Mouse (Mus musculus): ENCODE measurements around the gene Stip1. TPM values are rescaled to one million over a fixed set of nuclear protein-coding genes. Genes with fewer than 3 reads are reported as not detected.

The Stip1 gene
- polyA plus RNA-seq, 1 experiment from 2014 or later: 175 TPM

GRCm38 (mm10) chr19:7006892-7007593 is 32.7 kb downstream of the Stip1 start:
- Histone ChIP-seq H3K36me3 (ENCODE audit: control insufficient read depth, insufficient read depth, low read length) (no peaks in the 10 kb centered on the region), H3K27ac (replicated peaks in 1 of 2; ENCODE audit: control insufficient read depth in 1 of 2, insufficient read depth in 1 of 2, low read depth in 2 of 2, low read length in 2 of 2) (no peak overlapping the region), H3K27me3 (ENCODE audit: control insufficient read depth, insufficient read depth, low read length) (no peaks in the 10 kb centered on the region), H3K9me3 (ENCODE audit: control insufficient read depth, low read length) (no peaks in the 10 kb centered on the region), H3K4me1 (ENCODE audit: control insufficient read depth in 2 of 2, insufficient read depth in 2 of 2, low read length in 2 of 2) (peaks cover 2 to 6% of the 10 kb centered on the region in 2 experiments; a peak in 1 of 4 replicates), H3K9ac (ENCODE audit: low read length) (no peak overlapping the region), H3K4me2 (ENCODE audit: low read length) (no peak overlapping the region), H3K4me3 (ENCODE audit: control insufficient read depth in 1 of 2, insufficient read depth in 1 of 2, low read depth in 1 of 2, low read length in 2 of 2) (no peak overlapping the region)
- ATAC-seq (ENCODE audit: insufficient number of reproducible peaks, insufficient read depth, low FRiP score, low read depth): no peak
- 80% methylated on average over 9 of the region's 9 CpGs for WGBS

- H3K27ac ChIP-seq (replicated peaks in 1 of 2; ENCODE audit: control insufficient read depth in 1 of 2, insufficient read depth in 1 of 2, low read depth in 2 of 2, low read length in 2 of 2): no peak overlapping the region
- no peak overlapping the region for H3K9ac ChIP-seq (ENCODE audit: low read length)
- 92% methylated on average over 19 of the region's 19 CpGs for WGBS
- H3K27me3 ChIP-seq (ENCODE audit: control insufficient read depth, insufficient read depth, low read length): no peaks in the 10 kb centered on the region
- no peaks in the 10 kb centered on the region for H3K9me3 ChIP-seq (ENCODE audit: control insufficient read depth, low read length)
- peaks cover 22% of the 10 kb centered on the region for H3K36me3 ChIP-seq (ENCODE audit: control insufficient read depth, insufficient read depth, low read length)
- no peak overlapping the region for H3K4me2 ChIP-seq (ENCODE audit: low read length)
- no peak for ATAC-seq (ENCODE audit: insufficient number of reproducible peaks, insufficient read depth, low FRiP score, low read depth)
- no peak overlapping the region for H3K4me3 ChIP-seq (ENCODE audit: control insufficient read depth in 1 of 2, insufficient read depth in 1 of 2, low read depth in 1 of 2, low read length in 2 of 2)
- H3K4me1 ChIP-seq (ENCODE audit: control insufficient read depth in 2 of 2, insufficient read depth in 2 of 2, low read length in 2 of 2): peaks cover 17 to 26% of the 10 kb centered on the region in 2 experiments
Measured at GRCm38 (mm10) chr19:6999360-7000063, 40.3 kb downstream of the Stip1 start.

GRCm38 (mm10) chr19:6997721-6998290 is 42.0 kb downstream of the Stip1 start:
- Histone ChIP-seq H3K36me3 (ENCODE audit: control insufficient read depth, insufficient read depth, low read length) (peaks cover 28% of the 10 kb centered on the region), H3K27ac (replicated peaks in 1 of 2; ENCODE audit: control insufficient read depth in 1 of 2, insufficient read depth in 1 of 2, low read depth in 2 of 2, low read length in 2 of 2) (no peak overlapping the region), H3K4me2 (ENCODE audit: low read length) (no peak overlapping the region), H3K4me1 (ENCODE audit: control insufficient read depth in 2 of 2, insufficient read depth in 2 of 2, low read length in 2 of 2) (peaks cover 18 to 31% of the 10 kb centered on the region in 2 experiments), H3K27me3 (ENCODE audit: control insufficient read depth, insufficient read depth, low read length) (no peaks in the 10 kb centered on the region), H3K9me3 (ENCODE audit: control insufficient read depth, low read length) (no peaks in the 10 kb centered on the region), H3K9ac (ENCODE audit: low read length) (no peak overlapping the region), H3K4me3 (ENCODE audit: control insufficient read depth in 1 of 2, insufficient read depth in 1 of 2, low read depth in 1 of 2, low read length in 2 of 2) (no peak overlapping the region)
- no peak for ATAC-seq (ENCODE audit: insufficient number of reproducible peaks, insufficient read depth, low FRiP score, low read depth)
- WGBS: 86% methylated on average over 9 of the region's 9 CpGs

DNA sequence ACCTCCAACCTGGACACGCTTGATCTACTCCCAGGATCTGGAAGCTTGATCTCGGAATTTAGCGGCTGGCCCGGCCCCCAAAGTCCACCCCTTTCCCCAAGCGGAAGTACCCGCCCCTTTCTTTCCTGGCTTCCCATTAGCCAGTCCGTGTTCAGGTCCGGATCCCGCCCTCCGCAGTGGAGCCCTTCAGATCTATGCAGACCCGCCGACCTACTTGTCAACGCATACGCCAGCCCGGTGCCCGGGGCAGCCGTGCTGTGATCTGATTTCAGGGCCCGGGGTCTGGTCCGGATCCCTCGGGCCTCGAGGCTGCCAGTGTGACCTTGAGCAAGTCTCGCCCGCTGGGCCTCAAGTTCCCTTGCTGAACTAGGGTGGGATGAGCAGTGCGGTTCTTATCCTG is 43.8 kb downstream of the Stip1 start, which contains the start of the genes Nudt22 and Trpt1:
Gene Nudt22 (minus strand): TSS at position 112 of the 400 bp plus-strand sequence.
Gene Trpt1 (plus strand): TSS at position 126 of the 400 bp plus-strand sequence.
- Histone ChIP-seq H3K36me3 (ENCODE audit: control insufficient read depth, insufficient read depth, low read length) (peaks cover 28% of the 10 kb centered on the region), H3K4me1 (ENCODE audit: control insufficient read depth in 2 of 2, insufficient read depth in 2 of 2, low read length in 2 of 2) (peaks cover 18 to 35% of the 10 kb centered on the region in 2 experiments), H3K9me3 (ENCODE audit: control insufficient read depth, low read length) (no peaks in the 10 kb centered on the region), H3K4me2 (ENCODE audit: low read length) (peak within 1 kb of the TSS; percentile 91), H3K27ac (replicated peaks in 1 of 2; ENCODE audit: control insufficient read depth in 1 of 2, insufficient read depth in 1 of 2, low read depth in 2 of 2, low read length in 2 of 2) (peak within 1 kb of the TSS; percentile 80 to 87), H3K4me3 (ENCODE audit: control insufficient read depth in 1 of 2, insufficient read depth in 1 of 2, low read depth in 1 of 2, low read length in 2 of 2) (peak within 1 kb of the TSS; percentile 68 to 70), H3K9ac (ENCODE audit: low read length) (peak within 1 kb of the TSS; percentile 88), H3K27me3 (ENCODE audit: control insufficient read depth, insufficient read depth, low read length) (no peaks in the 10 kb centered on the region)
- peak; percentile 66 for ATAC-seq (ENCODE audit: insufficient number of reproducible peaks, insufficient read depth, low FRiP score, low read depth)
- under 1% methylated on average over 24 of the region's 24 CpGs for WGBS

GRCm38 (mm10) chr19:6995255-6995991 is 44.3 kb downstream of the Stip1 start:
- no peak for ATAC-seq (ENCODE audit: insufficient number of reproducible peaks, insufficient read depth, low FRiP score, low read depth)
- H3K9ac ChIP-seq (ENCODE audit: low read length): peak overlapping the region; percentile 88
- peak overlapping the region in 1 of 2 experiments; percentile 87; a peak in 2 of 4 replicates for H3K27ac ChIP-seq (replicated peaks in 1 of 2; ENCODE audit: control insufficient read depth in 1 of 2, insufficient read depth in 1 of 2, low read depth in 2 of 2, low read length in 2 of 2)
- H3K36me3 ChIP-seq (ENCODE audit: control insufficient read depth, insufficient read depth, low read length): peaks cover 27% of the 10 kb centered on the region
- 42% methylated on average over 20 of the region's 21 CpGs for WGBS
- H3K4me2 ChIP-seq (ENCODE audit: low read length): peak overlapping the region; percentile 91
- H3K27me3 ChIP-seq (ENCODE audit: control insufficient read depth, insufficient read depth, low read length): no peaks in the 10 kb centered on the region
- peak overlapping the region; percentile 52 to 68 for H3K4me3 ChIP-seq (ENCODE audit: control insufficient read depth in 1 of 2, insufficient read depth in 1 of 2, low read depth in 1 of 2, low read length in 2 of 2)
- H3K9me3 ChIP-seq (ENCODE audit: control insufficient read depth, low read length): no peaks in the 10 kb centered on the region
- H3K4me1 ChIP-seq (ENCODE audit: control insufficient read depth in 2 of 2, insufficient read depth in 2 of 2, low read length in 2 of 2): peaks cover 18 to 35% of the 10 kb centered on the region in 2 experiments

GRCm38 (mm10) chr19:6994489-6994888 is 45.3 kb downstream of the Stip1 start:
- H3K9me3 ChIP-seq (ENCODE audit: control insufficient read depth, low read length): no peaks in the 10 kb centered on the region
- peak overlapping the region; percentile 88 for H3K9ac ChIP-seq (ENCODE audit: low read length)
- peaks cover 19% of the 10 kb centered on the region for H3K36me3 ChIP-seq (ENCODE audit: control insufficient read depth, insufficient read depth, low read length)
- no peak overlapping the region for H3K4me3 ChIP-seq (ENCODE audit: control insufficient read depth in 1 of 2, insufficient read depth in 1 of 2, low read depth in 1 of 2, low read length in 2 of 2)
- H3K27ac ChIP-seq (replicated peaks in 1 of 2; ENCODE audit: control insufficient read depth in 1 of 2, insufficient read depth in 1 of 2, low read depth in 2 of 2, low read length in 2 of 2): no peak overlapping the region
- H3K4me1 ChIP-seq (ENCODE audit: control insufficient read depth in 2 of 2, insufficient read depth in 2 of 2, low read length in 2 of 2): peaks cover 18 to 35% of the 10 kb centered on the region in 2 experiments
- no peak for ATAC-seq (ENCODE audit: insufficient number of reproducible peaks, insufficient read depth, low FRiP score, low read depth)
- no peaks in the 10 kb centered on the region for H3K27me3 ChIP-seq (ENCODE audit: control insufficient read depth, insufficient read depth, low read length)
- H3K4me2 ChIP-seq (ENCODE audit: low read length): peak overlapping the region; percentile 91
- WGBS: 90% methylated on average over 8 of the region's 8 CpGs

DNA sequence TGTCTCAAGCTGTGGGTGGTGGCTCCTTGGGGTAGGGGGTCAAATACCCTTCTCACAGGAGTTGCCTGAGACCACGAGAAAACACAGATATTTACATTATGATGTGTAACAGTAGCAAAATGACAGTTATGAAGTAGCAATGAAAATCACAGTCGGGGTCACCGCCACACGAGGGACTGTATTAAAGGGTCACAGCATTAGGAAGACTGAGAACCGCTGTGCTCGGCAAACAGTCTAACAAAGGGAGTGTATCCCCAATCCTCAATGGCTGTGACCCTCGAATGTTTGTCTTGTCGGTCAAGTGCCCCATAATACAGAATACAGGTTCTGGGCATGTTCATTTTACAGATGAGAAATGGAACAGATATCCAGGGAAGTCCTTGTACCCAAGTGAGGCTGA is 45.8 kb downstream of the Stip1 start:
- H3K9ac ChIP-seq (ENCODE audit: low read length): no peak overlapping the region
- 93% methylated on average over 8 of the region's 8 CpGs for WGBS
- no peak overlapping the region for H3K27ac ChIP-seq (replicated peaks in 1 of 2; ENCODE audit: control insufficient read depth in 1 of 2, insufficient read depth in 1 of 2, low read depth in 2 of 2, low read length in 2 of 2)
- no peaks in the 10 kb centered on the region for H3K27me3 ChIP-seq (ENCODE audit: control insufficient read depth, insufficient read depth, low read length)
- H3K4me1 ChIP-seq (ENCODE audit: control insufficient read depth in 2 of 2, insufficient read depth in 2 of 2, low read length in 2 of 2): peaks cover 18 to 35% of the 10 kb centered on the region in 2 experiments
- no peak for ATAC-seq (ENCODE audit: insufficient number of reproducible peaks, insufficient read depth, low FRiP score, low read depth)
- no peak overlapping the region for H3K4me2 ChIP-seq (ENCODE audit: low read length)
- H3K36me3 ChIP-seq (ENCODE audit: control insufficient read depth, insufficient read depth, low read length): peaks cover 17% of the 10 kb centered on the region
- H3K9me3 ChIP-seq (ENCODE audit: control insufficient read depth, low read length): no peaks in the 10 kb centered on the region
- no peak overlapping the region for H3K4me3 ChIP-seq (ENCODE audit: control insufficient read depth in 1 of 2, insufficient read depth in 1 of 2, low read depth in 1 of 2, low read length in 2 of 2)

Measured in heart, embryonic 14.5 days (tissue).